Mouse (Mus musculus) skeletal muscle tissue, adult 2 months (tissue): ENCODE data around the gene Gtf2a2.
"Not testable (repeated sequence)": the region's sequence is repeated elsewhere in the genome, so short reads cannot be mapped to it uniquely, and the experiment has no call there.

Experiments used
- DNase-seq: peaks from one replicate; pipeline ENCODE4 v3.0.0-alpha.2; 2012; ENCODE audit warnings: low read depth, low spot score

Gtf2a2 gene

DNA sequence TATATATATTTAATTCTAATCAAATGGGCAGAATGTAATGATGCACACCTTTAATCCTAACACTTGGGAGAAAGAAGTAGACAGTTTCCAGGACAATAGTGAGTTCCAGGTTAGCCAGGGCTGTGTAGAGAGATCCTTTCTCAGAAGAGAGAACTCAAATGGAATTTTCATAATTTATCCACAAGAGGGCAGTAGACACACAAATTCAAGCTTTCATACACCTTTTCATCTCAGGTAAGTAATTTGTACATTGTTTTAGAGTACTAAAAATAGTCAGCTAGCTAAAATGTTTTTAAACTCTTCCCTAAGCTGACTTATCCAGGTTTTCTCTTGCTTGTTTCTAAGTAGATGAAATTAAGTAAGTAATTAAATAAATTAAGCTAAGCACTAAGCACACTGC, 6.5 kb downstream of the Gtf2a2 start:
- DNase-seq = no peak

DNA sequence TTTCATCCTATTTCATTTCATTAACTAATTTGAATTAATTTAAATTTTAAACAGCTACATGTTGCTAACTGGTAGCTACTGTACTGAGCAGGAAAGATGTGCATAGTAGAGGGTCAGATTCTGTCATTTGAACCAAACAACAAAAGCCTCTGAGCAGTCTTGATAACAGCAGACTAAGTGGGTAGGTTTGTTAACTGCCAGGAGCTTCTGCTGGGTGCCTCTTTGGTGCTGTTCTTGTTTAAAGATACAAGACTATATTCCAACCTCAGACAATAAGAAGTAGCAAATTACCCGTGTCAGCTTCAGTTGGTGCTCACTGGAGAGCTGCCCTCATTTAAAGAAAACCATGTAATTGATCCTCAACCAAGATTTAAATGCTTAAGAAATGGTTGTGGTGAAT, 9.3 kb downstream of the Gtf2a2 start:
- no peak for DNase-seq

DNA sequence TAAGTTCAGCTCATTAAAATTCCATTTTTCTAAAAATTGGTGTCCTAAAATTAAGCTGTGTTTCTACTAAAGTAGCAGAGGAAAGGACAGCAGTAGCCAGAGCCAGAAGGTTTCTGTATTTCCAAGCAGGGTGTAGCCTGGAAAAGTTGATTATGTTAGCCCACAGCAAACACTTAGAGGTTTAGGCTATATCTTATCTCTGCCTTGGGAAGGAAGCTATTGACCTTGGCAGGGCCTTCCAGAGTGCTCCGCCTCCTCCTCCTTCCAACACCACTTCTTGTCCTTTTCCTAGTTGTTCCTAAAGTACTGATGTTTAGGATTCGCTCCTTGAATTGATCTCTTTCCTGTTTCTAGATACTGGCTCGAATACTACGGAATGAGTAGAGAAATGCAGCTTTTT, 9.7 kb downstream of the Gtf2a2 start:
- no peak for DNase-seq

DNA sequence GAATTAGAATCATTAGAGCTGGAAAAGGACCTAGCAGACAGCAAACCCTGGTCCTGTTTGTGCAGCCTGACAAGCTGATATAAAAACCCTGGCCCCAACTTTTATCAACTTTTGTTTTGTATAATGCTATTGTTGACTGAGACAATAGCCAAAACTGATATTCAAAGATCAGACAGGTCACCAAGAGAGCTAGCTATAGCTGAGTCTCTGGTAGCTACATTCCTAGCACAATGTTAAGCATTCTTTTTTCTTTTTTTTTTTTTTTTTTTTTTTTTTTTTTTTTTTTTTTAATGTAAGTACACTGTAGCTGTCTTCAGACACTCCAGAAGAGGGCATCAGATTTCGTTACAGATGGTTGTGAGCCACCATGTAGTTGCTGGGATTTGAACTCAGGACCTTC, 11.3 kb downstream of the Gtf2a2 start:
- DNase-seq = not testable (repeated sequence)

DNA sequence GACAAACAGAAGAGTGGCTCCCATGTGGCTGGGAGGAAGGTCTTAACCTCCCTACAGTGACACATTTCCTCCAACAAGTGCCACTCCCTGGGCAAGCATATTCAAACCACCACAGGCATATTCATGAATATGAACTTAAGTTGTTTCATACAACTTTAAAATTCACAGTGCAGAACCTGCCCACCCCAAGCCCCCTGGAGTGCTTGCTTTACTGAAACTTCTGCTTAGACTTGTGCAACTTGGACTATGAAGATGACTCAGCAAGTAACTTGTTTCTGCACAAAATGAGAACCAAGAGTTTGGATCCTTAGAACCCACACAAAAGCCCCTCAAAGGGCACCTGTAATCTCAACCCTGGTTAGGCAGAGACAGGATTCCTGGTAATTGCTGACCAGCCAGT, 12.3 kb downstream of the Gtf2a2 start:
- no peak for DNase-seq

DNA sequence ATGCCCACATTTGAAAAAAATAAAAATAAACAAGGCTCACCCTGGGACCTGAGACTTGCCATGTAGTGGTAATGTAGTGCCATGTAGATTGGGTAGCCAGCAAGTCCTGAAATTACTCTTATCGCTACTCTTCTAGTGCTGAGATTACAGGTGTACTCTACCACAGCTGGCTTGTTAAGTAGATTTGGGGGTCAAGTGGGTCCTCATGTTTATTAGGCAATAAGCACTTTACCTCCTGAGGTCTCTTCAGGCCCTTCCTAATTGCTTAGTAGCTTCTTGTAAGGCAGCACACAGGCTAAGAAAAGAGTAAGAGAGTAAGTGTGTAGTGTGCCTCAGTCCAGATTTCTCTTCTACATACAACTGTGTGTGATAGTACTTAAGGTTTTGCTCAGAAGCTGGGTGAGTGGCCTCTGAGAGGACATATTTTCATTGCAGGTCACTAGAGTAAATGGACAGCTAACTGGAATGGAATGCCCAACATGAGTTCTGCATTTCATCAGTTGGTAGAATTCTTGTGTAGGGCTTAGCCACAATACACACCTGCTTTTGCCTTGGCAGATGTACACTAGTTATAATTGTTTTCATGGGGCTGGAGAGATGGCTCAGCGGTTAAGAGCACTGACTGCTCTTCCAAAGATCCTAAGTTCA, 13.1 kb downstream of the Gtf2a2 start:
- DNase-seq = no peak

DNA sequence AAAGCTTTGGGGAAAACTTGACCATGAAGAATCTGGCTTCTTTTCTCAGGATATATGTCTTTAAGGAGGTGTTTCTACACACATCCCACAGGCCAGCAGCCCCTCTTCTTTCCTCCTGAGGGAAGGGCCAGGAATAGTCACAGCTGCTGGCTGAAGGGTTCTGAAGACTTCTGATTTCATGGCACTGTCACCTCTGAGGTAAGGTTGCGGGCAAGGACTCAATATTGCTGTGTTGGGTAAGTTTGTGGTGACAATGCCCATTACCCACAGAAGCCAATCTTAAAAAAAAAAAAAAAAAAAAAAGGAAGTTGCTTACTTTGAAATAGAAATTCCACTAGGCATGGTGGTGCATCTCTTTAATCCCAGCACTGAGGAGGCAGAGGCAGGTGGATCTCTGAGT, 19.8 kb downstream of the Gtf2a2 start:
- DNase-seq = no peak

DNA sequence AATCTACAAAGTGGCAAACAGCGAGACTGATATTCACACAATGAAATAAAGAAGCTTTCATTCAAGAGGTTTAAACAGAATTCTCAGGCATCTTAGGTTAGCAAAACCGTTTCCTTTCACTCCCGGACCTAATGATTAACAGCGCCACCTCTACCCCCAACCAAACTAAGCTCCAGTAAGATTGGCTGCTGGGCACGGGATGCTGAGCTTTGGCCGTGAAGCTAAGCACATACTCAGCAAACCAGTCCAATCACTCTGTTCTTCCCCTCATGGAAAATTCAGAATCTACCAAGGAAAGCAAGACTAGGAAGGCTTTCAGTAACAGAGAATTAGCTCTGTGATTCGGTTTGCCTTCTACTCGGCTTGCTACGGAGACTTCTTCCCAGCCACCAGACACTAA, 20.7 kb downstream of the Gtf2a2 start:
- DNase-seq = no peak

DNA sequence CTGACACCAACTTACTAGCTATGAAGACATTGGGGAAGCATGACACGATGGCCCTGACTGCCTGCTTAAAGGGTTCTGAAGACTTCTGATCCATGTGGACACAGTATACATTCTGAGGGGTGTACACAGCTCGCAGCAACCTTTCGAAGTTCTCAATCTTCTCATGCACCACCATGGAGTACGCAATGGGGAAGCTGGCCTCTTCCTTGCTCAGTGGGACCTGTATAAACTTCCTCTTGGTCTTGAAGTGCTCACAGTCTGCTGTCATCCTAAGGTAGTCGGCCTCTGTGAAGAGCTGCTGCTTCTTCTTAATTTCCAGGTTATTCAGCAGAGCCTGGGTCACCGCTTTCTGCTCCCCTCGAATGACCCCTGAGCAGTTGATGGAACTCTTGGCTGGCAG, 22.4 kb downstream of the Gtf2a2 start:
- no peak for DNase-seq

DNA sequence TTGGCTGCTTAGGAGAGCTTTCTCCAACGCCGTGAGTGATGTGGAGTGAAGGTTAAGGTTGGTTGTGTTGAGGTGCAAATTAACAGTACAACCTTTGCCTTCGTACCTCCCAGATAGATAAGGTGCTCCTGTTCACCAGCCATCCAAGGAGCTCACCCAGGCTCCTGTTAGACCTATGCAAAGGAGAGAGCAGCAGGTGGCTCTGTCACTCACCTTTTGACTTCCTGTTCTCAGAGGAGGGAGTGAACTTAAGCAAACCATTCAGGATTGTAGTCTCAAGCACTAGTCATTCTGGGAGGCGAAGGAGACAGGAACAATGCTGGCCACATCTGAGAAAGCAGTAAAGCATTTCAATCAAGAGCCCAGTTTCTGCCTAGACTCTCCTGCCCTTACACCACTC, 24.3 kb downstream of the Gtf2a2 start:
- DNase-seq = no peak

DNA sequence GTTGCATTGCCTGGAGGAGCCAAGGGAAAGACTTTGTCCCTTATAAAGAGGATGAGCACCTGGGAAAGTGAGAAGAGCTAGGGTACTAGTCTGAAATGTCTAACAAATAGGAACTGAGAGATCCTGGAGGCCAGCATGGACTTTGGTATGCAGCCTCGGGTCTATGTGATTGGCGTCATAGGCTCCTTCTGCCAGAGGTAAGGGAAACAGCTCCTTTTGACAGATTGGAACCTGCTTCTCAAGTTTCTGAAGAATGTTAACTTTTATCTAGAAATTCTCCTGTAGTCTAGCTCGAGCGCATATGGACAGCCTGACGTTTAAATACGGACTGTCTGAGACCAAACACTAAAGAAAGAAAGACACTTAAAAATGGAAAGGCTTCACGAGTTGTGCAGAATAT, 25.6 kb downstream of the Gtf2a2 start, which contains the start of gene Gcnt3:
Gene Gcnt3 (minus strand): TSS at position 101 of the 400 bp plus-strand sequence.
- DNase-seq = no peak

DNA sequence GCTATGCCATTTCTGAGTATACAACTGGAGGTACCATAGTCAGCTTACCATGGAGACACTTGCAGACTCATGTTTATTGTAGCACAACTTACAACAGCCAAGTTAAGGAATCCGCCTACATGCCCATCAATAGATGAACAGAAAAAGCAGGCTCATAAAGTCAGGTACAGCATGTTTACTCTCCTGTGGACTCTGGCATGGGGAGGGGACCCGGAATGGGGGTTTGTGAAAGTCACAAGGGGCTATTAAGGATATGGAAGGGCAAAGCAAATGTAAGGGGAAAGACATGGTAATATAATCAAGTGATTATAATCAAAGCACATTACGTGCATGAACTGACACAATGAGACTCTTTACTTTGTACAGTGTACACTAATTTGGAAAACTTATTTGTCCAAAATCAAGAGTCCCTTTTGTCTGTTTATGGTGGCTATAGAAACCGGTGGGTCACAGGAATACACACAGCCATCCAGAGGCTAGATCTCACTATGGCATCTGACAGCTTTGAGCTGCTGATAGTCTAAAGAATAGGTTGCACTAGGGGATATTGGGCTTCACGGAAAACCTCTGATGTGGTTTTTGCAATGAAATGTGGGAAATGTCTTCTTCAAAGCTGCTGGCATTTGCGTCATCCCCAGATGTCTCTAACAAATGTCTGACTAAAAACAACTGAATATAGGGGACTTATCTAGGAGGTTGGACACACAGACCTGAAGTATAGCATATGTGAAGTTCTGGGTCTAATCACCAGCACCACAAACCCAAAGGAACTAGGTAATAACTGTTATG, 27.4 kb downstream of the Gtf2a2 start:
- DNase-seq = no peak

DNA sequence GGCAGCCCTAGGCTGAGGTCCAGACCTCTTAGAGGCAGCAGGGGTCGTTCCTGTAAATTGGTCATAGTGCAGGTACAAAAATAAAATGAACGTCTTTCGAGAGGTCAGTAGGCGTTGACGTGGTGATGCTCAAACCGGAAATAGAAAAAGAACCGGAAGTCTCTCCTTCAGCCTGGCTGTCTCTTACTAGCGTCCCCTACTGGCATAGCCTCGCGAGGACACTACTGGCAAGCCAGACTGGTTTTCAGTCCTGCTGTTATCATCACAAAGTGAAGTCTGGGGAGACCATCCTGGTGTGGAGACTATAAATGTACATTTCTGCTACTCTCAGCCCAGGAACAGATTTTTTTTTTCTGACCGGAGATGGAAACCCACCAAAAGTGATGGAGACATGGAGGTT, 28.2 kb downstream of the Gtf2a2 start:
- no peak for DNase-seq

DNA sequence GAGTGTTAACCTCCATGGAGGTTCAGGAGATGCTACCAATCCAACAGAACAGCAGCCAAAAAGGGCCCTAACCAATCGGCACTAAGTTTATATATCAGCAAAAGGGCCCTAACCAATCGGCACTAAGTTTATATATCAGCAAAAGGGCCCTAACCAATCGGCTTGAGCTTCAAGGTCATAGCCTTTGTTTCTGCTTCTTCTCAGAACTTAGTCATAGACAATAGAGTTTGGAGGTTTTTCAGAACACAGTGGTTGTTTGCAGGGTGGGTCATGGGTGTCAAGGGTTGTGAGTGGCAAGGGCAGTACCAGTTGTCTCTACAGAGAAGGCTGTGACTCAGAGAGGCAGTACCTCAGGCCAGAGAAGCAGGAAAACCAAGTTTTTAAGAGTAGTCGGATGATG, 29.8 kb downstream of the Gtf2a2 start:
- DNase-seq = no peak

DNA sequence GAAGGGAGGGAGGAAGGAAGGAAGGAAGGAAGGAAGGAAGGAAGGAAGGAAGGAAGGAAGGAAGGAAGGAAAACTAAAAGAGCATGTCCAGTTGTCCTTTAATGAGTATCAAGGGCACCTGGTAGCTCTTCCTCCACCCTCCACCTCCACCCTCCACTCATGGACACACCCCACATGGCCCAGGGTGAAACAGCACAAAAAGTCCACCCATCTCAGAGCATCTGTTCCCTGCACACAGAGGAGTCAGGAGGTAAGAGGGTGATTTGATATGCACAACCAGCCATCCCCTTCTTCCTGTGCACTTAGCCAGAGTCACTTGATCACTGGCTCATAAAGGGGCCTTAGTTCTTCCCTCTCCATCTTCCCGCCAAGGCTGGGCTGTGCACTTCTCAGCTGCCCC, 30.6 kb downstream of the Gtf2a2 start:
- DNase-seq = no peak

DNA sequence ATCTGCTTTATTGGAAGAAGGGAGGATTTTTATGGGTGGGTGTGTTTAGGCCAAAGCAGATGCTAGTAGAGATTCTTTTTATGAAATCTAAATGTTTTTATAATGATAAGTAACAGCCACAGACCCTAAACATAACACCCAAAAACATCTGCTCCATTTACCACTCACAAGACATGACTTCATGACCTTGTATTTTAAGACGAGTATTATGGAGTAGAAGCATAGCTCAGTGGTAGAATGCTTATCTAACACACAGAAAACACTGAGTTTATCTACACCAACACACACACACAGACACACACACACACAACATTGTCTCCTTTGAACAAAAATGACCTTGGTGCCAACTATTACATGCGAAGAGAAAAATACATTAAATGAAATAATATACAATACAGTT, 32.5 kb downstream of the Gtf2a2 start:
- DNase-seq = no peak

DNA sequence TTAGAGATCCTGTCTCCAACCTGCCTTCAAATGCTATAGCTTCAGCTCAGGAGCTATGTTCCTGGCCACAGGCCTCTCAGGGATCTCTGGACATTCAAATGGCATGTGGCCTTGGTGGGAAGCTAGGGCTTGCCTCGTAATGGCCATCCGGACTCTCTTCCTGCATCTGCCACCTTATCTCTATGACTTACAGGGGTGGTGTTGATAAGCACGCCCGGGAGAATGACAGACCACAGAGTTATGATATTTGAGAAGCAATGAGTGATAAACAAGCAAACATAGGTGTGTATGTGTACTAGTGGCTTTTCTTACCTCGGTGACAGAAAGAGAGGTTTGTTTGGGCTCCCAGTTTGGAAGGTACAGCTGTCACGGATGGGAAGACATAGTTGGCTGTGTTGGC, 33.9 kb downstream of the Gtf2a2 start:
- no peak for DNase-seq

DNA sequence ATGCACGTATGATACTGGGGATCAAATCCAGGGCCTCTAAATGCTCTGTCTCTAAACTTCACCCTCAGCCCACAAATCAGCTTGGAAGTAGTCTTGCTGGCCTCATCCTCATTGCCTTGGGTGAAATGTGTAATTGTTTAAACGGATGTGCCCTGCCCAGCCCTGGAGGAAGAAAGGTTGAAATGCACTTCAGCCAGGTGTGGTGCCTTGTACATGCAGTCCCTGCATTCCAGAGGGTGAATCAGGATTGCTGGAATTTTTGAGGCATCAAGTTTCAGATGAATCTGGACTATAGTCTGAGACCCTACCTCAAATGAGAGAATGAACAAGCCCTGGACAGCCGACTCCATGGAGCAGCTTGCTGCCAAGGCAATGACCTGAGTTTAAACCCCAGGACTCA, 35.5 kb downstream of the Gtf2a2 start:
- DNase-seq = no peak

DNA sequence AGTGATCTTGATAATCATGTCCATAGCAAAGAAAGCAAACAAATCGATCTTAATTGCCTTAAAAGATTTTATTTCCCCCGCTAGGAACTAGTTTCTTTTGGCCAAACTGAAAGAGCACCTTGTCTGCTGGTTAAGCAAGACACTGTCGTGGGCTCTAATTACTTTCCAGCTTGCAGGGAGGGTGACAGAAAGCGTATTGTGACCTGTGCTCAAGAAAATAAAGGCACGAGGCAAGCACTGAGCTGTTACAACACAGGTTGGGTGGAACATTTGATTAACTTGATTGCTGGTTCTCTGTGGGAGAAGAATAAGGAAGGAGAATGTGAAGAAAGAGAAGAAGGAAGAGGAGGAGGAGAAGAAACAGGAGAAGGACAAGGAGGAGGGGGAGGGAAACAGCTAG, 35.9 kb downstream of the Gtf2a2 start:
- DNase-seq = no peak

DNA sequence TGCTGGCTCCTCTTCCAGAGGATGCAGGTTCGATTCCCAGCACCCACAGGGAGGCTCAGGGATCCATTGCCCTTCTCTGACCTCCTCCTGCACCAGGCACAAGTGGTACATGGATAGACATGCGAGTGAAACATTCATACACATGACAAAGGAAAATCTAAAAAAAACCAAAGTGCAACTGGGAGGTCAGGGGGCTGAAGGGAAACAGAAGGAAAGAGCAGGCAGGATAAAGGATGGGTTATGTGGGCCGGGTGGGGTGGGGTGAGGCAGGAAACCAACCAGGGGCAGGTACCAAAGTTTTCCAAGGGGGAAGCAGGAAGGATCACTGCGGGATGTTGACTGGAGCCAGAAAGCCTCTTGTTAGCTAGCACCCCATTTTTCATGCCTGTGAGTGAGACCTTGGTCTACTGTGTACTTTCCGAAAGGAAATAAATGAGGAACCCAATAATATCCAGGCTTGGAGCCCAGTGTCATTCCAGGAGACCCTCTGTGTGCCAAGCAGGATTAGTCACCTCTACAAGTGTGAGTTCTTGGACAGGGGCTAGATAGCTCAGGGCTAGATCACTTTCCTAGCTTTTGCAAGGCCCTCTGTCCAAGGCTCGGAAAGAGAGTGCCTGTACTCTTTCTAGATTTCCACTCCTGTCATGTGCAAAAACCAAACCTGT, 36.5 kb downstream of the Gtf2a2 start:
- peak; percentile 12 for DNase-seq

DNA sequence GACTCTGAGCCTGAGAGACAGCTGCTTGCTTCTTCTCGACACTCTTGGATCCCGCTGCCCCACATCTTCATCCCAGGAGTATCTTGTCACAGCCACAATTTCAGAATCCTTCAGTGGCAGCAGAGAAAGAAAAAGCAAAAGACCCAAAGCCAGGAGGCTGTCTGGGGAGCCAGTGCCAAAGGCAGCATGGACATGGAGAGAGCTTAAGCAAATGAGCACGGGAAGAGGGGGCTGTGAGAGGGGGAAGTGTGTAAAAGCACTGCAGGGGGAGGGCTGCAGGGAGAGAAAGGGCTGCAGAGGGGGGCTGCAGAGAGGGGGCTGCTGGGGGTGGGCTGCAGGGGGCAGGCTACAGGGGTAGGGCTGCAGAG, 37.0 kb downstream of the Gtf2a2 start:
- DNase-seq = no peak

DNA sequence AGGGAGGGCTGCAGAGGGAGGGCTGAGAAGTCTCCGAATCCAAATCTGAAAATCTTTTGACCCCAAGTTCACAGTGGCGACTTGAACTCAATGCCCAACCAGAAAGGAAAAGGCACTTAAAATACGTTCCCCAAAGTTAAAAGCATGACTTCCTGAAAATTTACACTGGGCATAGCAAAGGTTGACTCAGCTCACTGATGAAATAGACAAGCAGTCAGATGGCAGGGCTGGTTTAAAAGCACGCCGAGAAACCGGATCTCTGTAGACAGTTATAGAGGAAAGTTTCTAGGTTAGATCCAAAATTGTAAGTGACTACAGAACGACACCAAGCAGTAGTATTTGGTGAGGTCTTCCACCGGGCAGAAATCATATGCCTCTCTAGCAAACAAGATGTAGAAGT, 37.5 kb downstream of the Gtf2a2 start:
- DNase-seq = no peak

DNA sequence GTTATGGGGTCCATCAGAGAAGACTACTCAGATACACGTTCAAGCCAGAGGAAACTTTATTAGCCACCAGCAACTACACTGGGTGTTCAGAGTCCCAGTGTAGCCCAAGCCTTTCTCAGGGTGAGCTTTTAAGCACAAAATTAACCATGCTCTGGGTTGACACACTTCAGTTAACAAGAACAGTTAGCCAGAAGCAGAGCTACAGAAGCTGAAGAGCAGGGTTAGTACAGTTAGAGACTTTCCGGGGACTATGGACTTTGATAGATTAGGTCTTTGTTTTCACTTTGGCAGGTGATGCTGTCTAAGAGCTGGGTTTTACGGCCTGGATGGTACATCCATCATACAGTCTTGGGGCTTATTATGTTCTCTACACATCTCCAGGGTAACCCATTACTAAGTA, 40.4 kb downstream of the Gtf2a2 start:
- no peak for DNase-seq
